Mouse (Mus musculus) thymus, adult 18-20 months (tissue): ENCODE results near the gene Pde6d.
A peak's percentile ranks its signal among the peaks of the same experiment; 100 is the strongest.
"Not testable (repeated sequence)": the region's sequence is repeated elsewhere in the genome, so short reads cannot be mapped to it uniquely, and the experiment has no call there.

Experiments used
- DNase-seq, 2 experiments: peaks; one replicate each; pipeline ENCODE4 v3.0.0; 2022; ENCODE audit warnings: mixed read lengths in 2 of 2

Gene Pde6d

GRCm38 (mm10) chr1:86562663-86563062, 19.8 kb downstream of the Pde6d start:
- DNase-seq, result no peak

GRCm38 (mm10) chr1:86559232-86559631, 23.2 kb downstream of the Pde6d start:
- DNase-seq, result no peak

- DNase-seq, result no peak
Measured at GRCm38 (mm10) chr1:86557872-86558271, 24.6 kb downstream of the Pde6d start.

DNA sequence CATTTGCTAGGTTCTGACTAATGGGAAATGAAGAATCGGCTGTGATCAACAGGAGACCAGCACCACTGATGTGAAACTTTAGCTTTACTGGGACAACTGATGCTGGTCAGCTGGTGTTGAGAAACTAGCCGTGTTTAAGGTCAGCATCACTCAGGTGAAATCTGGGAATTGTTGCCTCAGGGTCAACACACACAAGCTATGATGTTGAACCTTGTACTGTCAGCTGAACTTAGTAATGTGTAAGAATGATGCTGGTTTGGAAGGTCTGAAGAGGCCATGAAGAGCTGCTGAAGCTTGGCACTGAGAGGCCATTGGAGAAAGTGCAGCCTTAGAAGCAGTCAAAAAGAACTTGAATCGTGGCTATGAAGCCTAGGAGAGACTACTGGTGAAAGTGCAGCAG, 26.8 kb downstream of the Pde6d start:
- DNase-seq, result no peak

DNA sequence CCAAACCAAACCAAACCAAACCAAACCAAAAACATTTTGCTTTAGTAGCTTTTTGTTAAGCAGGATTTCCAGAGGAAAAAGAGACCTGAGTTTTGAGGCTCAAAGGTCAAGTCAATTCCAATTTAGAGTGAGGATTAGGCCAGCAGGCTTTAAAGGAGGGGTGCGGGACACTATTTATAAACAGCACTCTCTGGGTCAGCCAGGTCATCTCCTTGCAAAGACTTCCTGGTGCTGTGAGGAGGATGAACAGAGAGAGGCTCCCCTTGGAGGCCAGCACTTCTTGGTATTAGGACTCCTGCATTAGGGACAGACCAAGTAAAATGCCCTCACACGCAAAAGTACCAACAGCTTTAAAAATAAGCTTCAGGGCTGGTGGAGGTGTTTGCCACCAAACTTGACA, 30.6 kb downstream of the Pde6d start:
- DNase-seq, result no peak

GRCm38 (mm10) chr1:86551299-86551698, 31.1 kb downstream of the Pde6d start:
- no peak for DNase-seq

DNA sequence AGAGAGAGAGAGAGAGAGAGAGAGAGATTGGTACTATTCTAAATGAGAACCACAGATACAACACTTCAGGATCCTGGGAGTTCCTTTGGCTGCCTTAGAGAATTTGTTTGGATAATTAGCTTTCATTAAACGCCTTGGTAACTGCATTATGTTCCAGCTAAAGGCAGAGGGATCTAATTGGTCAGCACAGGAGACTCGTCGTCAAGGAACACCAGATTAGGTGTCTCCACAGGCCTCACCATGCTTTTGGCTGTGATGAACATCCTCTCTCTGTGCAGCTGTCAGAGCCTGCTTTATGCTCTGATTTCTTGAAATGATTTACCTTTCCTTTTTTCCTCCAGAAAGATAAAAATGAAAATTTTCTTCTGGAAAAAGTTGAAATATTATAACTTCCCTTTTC, 35.6 kb downstream of the Pde6d start:
- DNase-seq, result no peak

GRCm38 (mm10) chr1:86542584-86542983, 39.8 kb downstream of the Pde6d start:
- no peak for DNase-seq

- not testable (repeated sequence) for DNase-seq
Measured at GRCm38 (mm10) chr1:86539583-86539982, 42.8 kb downstream of the Pde6d start.

- DNase-seq, result no peak
Measured at GRCm38 (mm10) chr1:86538383-86538782, 44.0 kb downstream of the Pde6d start.

GRCm38 (mm10) chr1:86533411-86534130, 48.9 kb downstream of the Pde6d start:
- no peak for DNase-seq

GRCm38 (mm10) chr1:86532362-86533051, 49.9 kb downstream of the Pde6d start:
- peak; percentile 77 to 87 for DNase-seq

DNA sequence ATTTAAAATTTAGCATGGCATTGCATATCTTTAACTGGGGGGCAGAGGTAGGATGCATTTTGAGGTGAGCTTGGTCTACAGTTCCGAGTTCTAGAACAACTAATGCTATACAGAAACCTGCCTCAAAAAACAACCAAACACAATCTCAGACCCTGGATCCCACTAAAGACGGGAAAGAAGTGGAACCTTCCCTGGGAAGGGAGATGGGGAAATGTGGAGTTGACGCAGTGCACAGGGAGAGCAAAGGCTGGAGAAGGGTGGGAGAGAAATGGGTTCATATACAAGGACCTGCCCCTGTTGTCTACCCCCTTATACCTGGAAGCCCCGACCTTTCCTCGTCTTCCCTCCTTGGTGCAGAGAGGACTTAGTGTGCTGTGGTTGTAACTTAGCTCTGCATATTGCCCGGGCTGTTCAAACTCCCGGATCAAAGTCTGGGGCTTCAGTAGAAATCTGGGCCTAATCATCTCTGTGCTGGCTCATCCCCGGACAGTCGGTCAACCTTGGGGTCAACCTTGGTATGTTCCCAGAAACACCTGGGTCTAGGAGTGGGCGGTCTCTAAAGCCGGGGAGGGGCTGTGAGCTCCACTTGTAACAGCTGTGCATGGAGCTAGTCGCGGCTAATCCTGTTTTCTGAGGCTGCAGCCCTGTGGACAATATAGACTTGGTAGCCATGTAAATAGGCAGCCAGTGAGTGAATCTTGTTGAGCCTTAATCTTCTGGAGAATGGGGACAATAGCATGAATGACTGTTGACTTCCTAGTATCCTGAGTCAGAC, 50.7 kb downstream of the Pde6d start:
- DNase-seq, result peak in 1 of 2 experiments; percentile 30

GRCm38 (mm10) chr1:86530871-86531546, 51.4 kb downstream of the Pde6d start:
- DNase-seq, result no peak

DNA sequence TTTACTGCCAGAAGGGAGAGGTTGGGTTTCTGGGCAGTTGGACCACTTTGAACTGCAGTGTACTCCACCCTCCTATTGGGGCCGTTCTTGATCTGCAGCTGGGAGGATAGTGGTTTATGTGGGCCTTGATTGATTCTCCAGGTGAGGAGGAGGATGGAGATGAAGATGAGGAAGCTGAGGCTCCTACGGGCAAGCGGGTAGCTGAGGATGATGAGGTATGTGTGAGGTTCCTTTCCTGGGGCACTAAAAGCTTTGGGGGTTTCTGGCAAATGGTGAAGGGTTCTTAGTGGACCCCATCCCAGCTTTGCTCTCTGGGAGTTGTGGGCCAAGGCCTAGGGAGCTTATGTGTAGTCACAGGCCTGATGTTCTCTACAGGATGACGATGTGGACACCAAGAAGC, 52.8 kb downstream of the Pde6d start:
- no peak for DNase-seq

DNA sequence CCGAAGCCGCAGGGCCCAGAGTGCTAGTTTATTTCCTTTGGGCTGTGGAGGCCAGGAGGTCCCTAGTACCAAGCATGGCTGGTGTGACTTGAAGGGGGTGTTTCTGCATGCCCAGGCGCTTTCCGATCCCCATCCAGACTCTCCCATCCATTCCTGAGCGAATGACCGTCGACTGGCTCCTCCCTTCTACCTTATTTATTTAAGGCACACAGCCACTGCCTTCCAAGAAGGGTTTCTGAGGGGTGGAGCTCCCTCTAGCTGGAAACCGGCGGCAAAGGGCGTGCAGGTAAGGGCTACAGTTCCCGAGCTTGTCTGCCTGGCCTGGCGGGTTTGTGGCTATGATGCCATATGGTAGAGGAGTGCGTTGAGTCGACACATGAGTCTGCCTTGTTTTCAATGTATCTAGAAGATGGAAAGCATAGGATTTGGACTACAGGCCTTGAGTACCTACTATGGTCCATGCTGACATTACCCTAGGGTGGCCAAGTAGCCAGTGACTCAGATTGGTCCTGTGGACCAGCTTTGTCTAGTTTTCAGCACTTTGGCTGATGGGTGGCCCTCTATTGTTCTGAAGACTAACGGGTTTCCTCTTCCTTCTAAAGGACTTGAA, 53.8 kb downstream of the Pde6d start:
- DNase-seq, result peak; percentile 55 to 68

- DNase-seq, result peak; percentile 79 to 90
Measured at GRCm38 (mm10) chr1:86527599-86528486, 54.6 kb downstream of the Pde6d start.

- DNase-seq, result peak; percentile 50 to 60
Measured at GRCm38 (mm10) chr1:86526789-86527598, 55.4 kb downstream of the Pde6d start.

DNA sequence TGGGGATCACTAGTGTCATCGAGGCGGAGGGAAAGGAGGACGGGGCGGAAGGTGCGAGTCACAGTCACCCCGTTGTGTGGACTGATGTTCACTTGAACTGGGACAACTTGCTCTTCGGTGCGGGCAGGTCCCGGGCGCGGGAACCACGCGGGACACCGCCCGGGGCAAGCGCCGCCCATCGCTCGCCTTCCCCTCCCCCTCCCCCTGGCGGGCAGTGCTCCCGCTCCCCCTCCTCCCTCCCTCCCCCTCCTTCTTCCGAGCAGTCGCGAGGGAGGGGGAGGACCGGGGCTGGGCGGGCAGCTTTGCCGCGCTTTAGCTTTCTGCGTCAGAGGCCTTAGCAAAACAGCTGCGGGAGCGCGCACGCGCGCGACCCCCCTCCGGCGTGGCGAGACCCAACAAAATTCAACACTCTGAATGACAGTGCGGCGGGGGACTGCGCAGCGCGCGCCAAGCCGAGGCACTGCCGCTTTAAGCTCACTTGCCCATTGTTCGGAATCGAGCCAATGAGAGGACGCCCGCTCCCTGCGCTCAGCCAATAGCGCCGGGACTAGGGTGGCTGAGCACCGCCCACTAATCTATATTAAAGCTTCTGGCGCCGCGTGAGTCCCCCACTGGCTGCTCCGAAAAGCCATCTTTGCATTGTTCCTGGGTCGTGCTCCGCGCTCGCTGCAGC, 56.2 kb downstream of the Pde6d start, which contains the start of gene Ptma:
Ptma (plus strand) TSS at position 611 of the 673 bp plus-strand sequence.
- peak; percentile 99 for DNase-seq
